Mouse (Mus musculus) megakaryocyte-erythroid progenitor cell, adult 5-6 weeks (primary cell): ENCODE measurements around the gene Atrnl1. TPM values are rescaled to one million over a fixed set of nuclear protein-coding genes. Genes with fewer than 3 reads are reported as not detected.

ENCODE experiments used
- total RNA-seq, 2 experiments: library from RNA; stranded (forward) in 1 of 2; stranded (reverse) in 1 of 2; fragments of 200-1000, 215-1000 nt in 1 of 2; fragments of >200 nt in 1 of 2; fragmentation: Nextera tagmentation in 1 of 2; gene quantifications; 2 replicates each; pipeline ENCODE4 v1.2.3; 2014 to 2017

Atrnl1 gene
- total RNA-seq, 2 experiments from 2014 or later, result 1.4 to 1.7 TPM

Other genes starting within 250 kb of the Atrnl1 start
- gene Trub1, start 158.1 kb upstream of the Atrnl1 start, total RNA-seq (2014; fragmentation: Nextera tagmentation), result 20.4 and 21.1 TPM in 2 replicates
- 30.9 and 41.8 TPM in 2 replicates for gene Trub1, start 158.1 kb upstream of the Atrnl1 start, total RNA-seq (2017)